Mouse (Mus musculus) regulatory T cell (primary cell): ENCODE data around the gene Smtnl1.

Experiments used
- in situ Hi-C: fragments of 300-600 bp; cut with MboI, MseI; formaldehyde crosslinking; loops from one replicate; pipeline ENCODE4 v1.15.1; 2025; ENCODE audit warnings: high pct_unique_total_duplicates

Gene Smtnl1

GRCm38 (mm10) chr2:84793871-84794270 lies 28.6 kb downstream of the Smtnl1 start:
- in situ Hi-C loops: no loop called here

GRCm38 (mm10) chr2:84793154-84793553 lies 29.3 kb downstream of the Smtnl1 start:
- in situ Hi-C loops: no loop called here

DNA sequence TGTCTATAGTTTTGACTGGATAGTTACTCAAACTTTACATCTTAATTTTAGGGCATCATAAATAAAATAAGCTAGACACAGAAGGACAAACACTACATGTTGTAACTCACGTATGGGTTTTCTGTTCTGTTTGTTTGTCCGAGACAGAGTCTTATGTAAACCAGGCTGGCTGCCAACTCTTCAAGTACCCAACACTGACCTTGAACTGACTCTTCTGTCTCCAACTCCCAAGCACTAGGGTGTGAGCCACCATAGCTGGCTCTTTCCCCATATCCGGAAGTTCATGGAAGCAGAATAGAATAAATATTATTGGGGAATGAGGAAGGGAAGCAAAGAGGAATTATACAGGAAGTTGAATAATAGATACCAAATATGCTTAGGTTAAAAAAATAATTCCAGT lies 29.9 kb downstream of the Smtnl1 start:
- in situ Hi-C loops: no loop called here

GRCm38 (mm10) chr2:84790418-84790817 lies 32.0 kb downstream of the Smtnl1 start:
- in situ Hi-C loops: no loop called here

- in situ Hi-C loops: loop anchor here (10.0 kb wide), 1 partner anchor 696 kb away; no protein-coding TSS in a partner anchor
These were observed 34.1 kb downstream of the Smtnl1 start for GRCm38 (mm10) chr2:84788316-84788715.

- in situ Hi-C loops: loop anchor here (10.0 kb wide), 1 partner anchor 701 kb away; no protein-coding TSS in a partner anchor
These were observed 38.4 kb downstream of the Smtnl1 start for GRCm38 (mm10) chr2:84783840-84784566.

GRCm38 (mm10) chr2:84783315-84783714 lies 39.1 kb downstream of the Smtnl1 start:
- in situ Hi-C loops: loop anchor here (10.0 kb wide), 1 partner anchor 701 kb away; no protein-coding TSS in a partner anchor

- in situ Hi-C loops: no loop called here
These were observed 43.2 kb downstream of the Smtnl1 start for GRCm38 (mm10) chr2:84779210-84779609.

DNA sequence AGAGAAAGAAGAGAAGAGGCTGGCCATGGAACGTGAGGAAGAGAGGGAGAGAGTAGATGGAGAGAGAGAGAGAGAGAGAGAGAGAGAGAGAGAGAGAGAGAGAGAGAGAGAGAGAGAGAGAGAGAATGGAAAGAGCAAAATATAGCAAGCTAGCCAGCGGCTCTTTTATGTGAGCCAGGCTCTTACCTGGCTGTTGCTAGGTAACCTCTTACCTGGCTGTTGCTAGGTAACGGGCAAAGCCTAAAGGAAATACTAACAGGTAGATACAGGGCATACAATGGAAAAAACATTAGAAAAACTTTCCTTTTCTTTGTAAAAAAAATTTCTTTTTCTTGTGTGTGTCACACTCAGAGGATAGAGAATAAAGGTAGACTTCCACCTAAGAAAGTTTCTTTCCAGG lies 44.7 kb downstream of the Smtnl1 start:
- in situ Hi-C loops: no loop called here

GRCm38 (mm10) chr2:84775665-84776064 lies 46.8 kb downstream of the Smtnl1 start:
- in situ Hi-C loops: no loop called here

DNA sequence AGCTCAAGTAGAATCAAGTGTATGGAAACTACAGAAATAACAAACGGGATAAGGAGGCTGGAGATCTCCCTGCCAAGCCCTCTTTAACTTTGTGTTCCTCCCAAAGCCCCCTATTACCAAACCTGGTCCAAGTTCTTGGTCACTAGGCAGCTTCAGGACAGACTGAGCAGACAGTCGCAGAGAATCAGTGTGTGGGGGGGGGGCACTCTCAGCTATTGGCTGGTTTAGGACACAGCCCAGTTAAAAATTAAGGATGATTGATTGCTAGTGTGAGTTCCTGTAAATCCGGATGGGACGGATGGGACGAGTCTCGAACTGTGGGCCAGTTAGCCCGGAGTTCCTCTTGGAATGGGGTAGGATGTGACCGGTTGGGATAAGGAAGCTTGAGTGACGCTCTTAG lies 47.2 kb downstream of the Smtnl1 start, which contains the start of gene Serping1:
Serping1 (minus strand) TSS at position 204 of the 400 bp plus-strand sequence.
- in situ Hi-C loops: no loop called here

GRCm38 (mm10) chr2:84774751-84775150 lies 47.7 kb downstream of the Smtnl1 start:
- in situ Hi-C loops: no loop called here

- in situ Hi-C loops: no loop called here
These were observed 49.3 kb downstream of the Smtnl1 start for GRCm38 (mm10) chr2:84773195-84773594.

DNA sequence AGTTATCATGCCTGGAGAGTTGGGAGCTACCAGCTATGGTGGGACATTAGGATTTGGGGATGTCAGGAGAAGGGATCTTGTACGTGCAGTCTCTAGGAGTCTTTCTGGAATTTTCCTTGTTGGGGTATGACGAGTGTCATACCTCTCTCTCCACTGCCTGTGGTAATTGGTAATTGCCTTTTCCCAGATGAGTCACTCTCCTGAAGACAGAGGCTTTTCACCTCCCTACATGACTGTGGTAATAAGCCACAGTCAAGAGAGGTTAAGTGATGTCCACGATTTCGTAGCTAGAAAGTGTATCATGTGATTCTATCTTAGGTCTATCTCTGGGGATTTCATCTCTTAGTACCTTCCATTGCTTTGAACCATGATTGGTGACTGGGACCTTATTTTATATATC lies 50.0 kb downstream of the Smtnl1 start:
- in situ Hi-C loops: no loop called here

DNA sequence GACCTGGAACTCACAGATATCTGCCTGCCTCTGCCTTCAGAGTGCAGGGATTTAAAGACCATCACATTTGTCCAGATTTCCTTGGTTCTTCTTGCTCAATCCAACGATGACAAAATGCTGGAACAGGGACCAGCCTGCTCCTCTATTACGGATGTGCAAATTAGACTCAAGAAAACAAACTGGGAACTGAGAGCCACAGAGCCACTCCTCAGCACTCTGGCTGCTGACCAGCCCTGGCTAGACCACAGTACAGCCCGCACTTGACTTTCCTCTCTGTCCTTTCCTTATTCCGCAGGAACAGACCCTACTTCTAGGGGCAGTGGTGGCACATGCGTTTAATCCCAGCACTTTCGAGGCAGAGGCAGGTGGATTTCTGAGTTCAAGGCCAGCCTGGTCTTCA lies 52.0 kb downstream of the Smtnl1 start:
- in situ Hi-C loops: no loop called here

DNA sequence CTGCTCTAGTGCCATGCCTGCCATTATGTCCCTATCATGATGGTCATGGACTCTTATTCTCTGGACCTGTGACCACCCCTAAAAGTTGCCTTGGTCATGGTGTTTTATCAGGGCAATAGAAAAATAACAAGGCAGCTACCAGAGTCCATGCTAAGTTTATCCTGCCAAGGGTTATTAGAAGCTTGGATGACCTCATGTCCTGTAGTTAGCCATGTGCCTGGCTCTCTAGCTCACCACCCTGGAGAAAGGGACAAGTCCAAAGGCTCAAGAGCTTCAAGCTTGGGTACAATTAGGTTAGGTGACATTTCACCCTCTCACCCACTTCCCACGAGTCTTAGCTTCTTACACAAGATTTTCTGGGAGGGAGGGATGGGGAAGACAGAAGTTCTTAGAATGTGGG lies 59.6 kb downstream of the Smtnl1 start:
- in situ Hi-C loops: no loop called here

DNA sequence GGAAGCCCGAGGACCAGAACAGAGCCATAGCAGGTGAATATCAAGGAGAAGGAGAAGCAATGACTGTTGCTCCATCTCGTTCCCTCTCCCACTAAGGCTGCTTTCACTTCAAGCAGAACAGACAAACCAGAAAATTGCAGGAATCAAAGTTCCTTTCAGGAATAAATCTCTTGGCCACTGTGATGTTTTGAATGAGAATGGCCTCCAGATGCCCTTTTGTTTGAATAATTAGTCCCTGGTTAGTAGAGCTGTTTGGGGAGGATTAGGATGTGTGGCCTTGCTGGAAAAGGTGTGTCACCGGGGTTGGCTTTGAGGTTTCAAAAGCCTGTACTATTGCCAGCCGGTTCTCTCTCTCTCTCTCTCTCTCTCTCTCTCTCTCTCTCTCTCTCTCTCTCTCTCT lies 60.2 kb downstream of the Smtnl1 start:
- in situ Hi-C loops: no loop called here

DNA sequence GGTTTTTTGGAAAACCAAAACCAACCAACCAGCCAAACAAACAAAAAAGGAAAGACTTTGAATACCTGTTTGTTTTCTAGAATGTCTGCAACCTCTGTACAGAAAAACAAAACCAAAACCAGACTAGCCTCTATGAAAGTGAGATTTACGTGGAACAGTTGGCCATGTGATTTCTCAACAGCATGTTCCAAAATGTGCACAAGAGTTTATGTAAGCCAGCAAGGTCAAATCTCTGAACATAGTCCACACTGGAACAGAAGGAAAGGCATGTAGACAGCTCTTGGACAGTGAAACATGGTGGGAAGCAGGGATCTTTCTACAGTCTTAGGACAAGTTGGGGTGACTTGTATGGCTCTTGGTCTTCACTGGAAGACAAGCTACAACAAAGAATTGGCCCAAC lies 60.6 kb downstream of the Smtnl1 start:
- in situ Hi-C loops: no loop called here

DNA sequence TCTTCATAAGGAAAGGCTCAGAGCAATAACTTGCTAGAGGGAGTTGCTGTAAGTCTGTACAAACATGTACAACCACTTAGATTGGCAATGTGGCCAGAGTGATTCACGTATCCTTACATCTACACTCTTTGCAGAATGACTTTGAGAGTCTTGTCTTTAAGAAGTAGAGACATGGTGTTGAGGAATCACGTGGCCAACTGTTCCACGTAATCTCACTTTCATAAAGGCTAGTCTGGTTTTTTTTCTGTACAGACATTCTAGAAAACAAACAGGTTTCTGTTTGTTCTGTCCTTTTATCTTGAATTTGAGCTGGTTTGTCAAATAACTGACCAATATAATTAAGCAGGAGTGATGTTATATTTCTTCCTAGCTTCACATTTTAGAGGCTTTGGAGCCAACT lies 61.1 kb downstream of the Smtnl1 start:
- in situ Hi-C loops: no loop called here
